Mouse (Mus musculus) mesoderm, embryonic 11.5 days (tissue): ENCODE measurements at regions not wholly inside any gene's neighbourhood (a gene's known extent, or its start where the extent isn't known, plus 50 kb on each side); places are given as distances from the start of the nearest gene placed in this dataset.
"Not testable (repeated sequence)": the region's sequence is repeated elsewhere in the genome, so short reads cannot be mapped to it uniquely, and the experiment has no call there.

ENCODE experiments used
- DNase-seq: peaks from one replicate; pipeline ENCODE4 v3.0.0-alpha.2; 2012; ENCODE audit warnings: low read depth, low spot score

- no peak for DNase-seq
Measured at GRCm38 (mm10) chr9:11206267-11206666, 301.7 kb upstream of the Cntn5 start.

- no peak for DNase-seq
Measured at GRCm38 (mm10) chr9:11192183-11192582, 287.6 kb upstream of the Cntn5 start.

- DNase-seq, result no peak
Measured at GRCm38 (mm10) chr9:11145799-11146198, 241.2 kb upstream of the Cntn5 start.

GRCm38 (mm10) chr9:11126833-11127232, 222.3 kb upstream of the Cntn5 start:
- no peak for DNase-seq

- no peak for DNase-seq
Measured at GRCm38 (mm10) chr9:11119153-11119552, 214.6 kb upstream of the Cntn5 start.

- DNase-seq, result not testable (repeated sequence)
Measured at GRCm38 (mm10) chr9:11107828-11108227, 203.3 kb upstream of the Cntn5 start.

GRCm38 (mm10) chr9:11107212-11107611, 202.6 kb upstream of the Cntn5 start:
- DNase-seq, result not testable (repeated sequence)

- no peak for DNase-seq
Measured at GRCm38 (mm10) chr9:11106268-11106667, 201.7 kb upstream of the Cntn5 start.

- DNase-seq, result no peak
Measured at GRCm38 (mm10) chr9:11103448-11103847, 198.9 kb upstream of the Cntn5 start.

- DNase-seq, result no peak
Measured at GRCm38 (mm10) chr9:11092874-11093273, 188.3 kb upstream of the Cntn5 start.

- DNase-seq, result not testable (repeated sequence)
Measured at GRCm38 (mm10) chr9:11067125-11067524, 162.6 kb upstream of the Cntn5 start.

- DNase-seq, result no peak
Measured at GRCm38 (mm10) chr9:11062856-11063255, 158.3 kb upstream of the Cntn5 start.
